In the genomic region with DNA sequence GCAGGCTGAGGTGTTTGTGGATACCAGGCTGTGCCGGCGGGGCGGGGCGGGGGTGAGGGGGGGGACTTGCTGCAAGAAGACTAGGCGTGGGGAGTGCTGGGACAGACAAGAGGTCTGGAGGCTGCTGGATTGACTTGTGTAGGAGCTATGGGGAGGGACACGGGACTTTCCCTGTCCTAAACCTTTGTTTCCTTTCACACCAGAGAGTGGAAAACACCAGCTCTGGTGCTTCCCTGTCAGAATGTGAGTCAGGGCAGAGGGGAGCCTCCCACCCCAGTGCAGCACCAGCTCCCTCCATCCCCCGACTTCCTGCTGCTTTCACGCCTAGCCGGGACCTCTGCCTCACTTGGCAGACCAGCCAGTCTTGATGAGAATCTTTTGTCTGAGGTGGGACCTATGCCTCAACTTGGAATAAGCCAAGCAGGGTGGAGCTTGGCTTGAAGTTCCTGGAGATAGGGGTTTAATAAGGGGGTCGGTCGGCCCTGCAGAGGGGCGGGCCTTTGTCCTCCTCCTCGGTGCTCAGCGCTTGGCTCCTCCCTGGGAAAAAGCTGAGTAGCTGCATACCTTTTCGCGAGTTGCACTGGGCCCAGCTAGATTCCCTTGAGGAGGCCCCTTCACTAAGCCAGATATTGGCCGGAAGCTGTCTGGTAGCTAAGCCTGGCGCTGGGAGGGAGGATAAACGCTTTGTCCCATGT, we compare ENCODE assay signal across 7 mouse cellular contexts. TPM values are rescaled to one million over a fixed set of nuclear protein-coding genes. Genes with fewer than 3 reads are reported as not detected.
DNase-seq lines count a peak whose midpoint lies in the region; ATAC-seq and TF ChIP-seq lines count a peak whose summit lies in the region.

No protein-coding gene starts in this region.

- H3K9ac ChIP-seq in hindbrain, embryonic 11.5 days (ENCODE audit: low read depth, low read length): peak overlapping the region; percentile 37
- peak overlapping the region; percentile 71 for H3K9ac ChIP-seq in stomach, embryonic 16.5 days (ENCODE audit: low read length)

- H3K4me1 ChIP-seq in E14TG2a.4 (replicated peaks; ENCODE audit: low read depth, low read length): peaks cover 77% of the 10 kb centered on the region
- H3K4me1 ChIP-seq in hindbrain, embryonic 11.5 days (replicated peaks; ENCODE audit: control insufficient read depth, insufficient read depth, low read length): peaks cover 15% of the 10 kb centered on the region
- H3K4me1 ChIP-seq in stomach, embryonic 16.5 days (ENCODE audit: control insufficient read depth, insufficient read depth, low read length): peaks cover 27% of the 10 kb centered on the region

- peaks cover 33% of the 10 kb centered on the region for H3K36me3 ChIP-seq in E14TG2a.4 (ENCODE audit: insufficient read depth, low read length)
- H3K36me3 ChIP-seq in hindbrain, embryonic 11.5 days (ENCODE audit: control insufficient read depth, insufficient read depth, low read length): no peaks in the 10 kb centered on the region
- H3K36me3 ChIP-seq in stomach, embryonic 16.5 days (ENCODE audit: control insufficient read depth, insufficient read depth, low read length): no peaks in the 10 kb centered on the region

- no peaks in the 10 kb centered on the region for H3K9me3 ChIP-seq in E14TG2a.4 (ENCODE audit: low read length)
- no peaks in the 10 kb centered on the region for H3K9me3 ChIP-seq in hindbrain, embryonic 11.5 days (ENCODE audit: control insufficient read depth, low read length)
- H3K9me3 ChIP-seq in stomach, embryonic 16.5 days (replicated peaks; ENCODE audit: control insufficient read depth, low read length): no peaks in the 10 kb centered on the region

- H3K27ac ChIP-seq in hindbrain, embryonic 11.5 days (ENCODE audit: low read depth, low read length): 0 out of 2 replicates have a peak overlapping the region, but pooled peaks have one; percentile 38
- peak overlapping the region; percentile 97 for H3K27ac ChIP-seq in stomach, embryonic 16.5 days (ENCODE audit: low read length)

- H3K4me2 ChIP-seq in hindbrain, embryonic 11.5 days (replicated peaks; ENCODE audit: low read depth, low read length): peak overlapping the region; percentile 14
- H3K4me2 ChIP-seq in stomach, embryonic 16.5 days (ENCODE audit: low read depth, low read length): peak overlapping the region; percentile 61

- peak; percentile 92 for DNase-seq in 3T3-L1 (ENCODE audit: low read depth, low spot score)
- peak; percentile 62 for DNase-seq in fibroblast of lung, adult 2 months (ENCODE audit: low read depth)
- peak; percentile 57 for DNase-seq in hindbrain, embryonic 11.5 days (ENCODE audit: low spot score)

- no peak for TF ChIP-seq CTCF in E14TG2a.4 (conservative IDR thresholded peaks at IDR 0.05; ENCODE audit: low read length)

- WGBS in hindbrain, embryonic 11.5 days: 10% methylated on average over 19 of the region's 19 CpGs
- WGBS in stomach, embryonic 16.5 days: 4% methylated on average over 19 of the region's 19 CpGs

- peak overlapping the region; percentile 72 for H3K4me3 ChIP-seq in E14TG2a.4 (replicated peaks; ENCODE audit: low read length)
- H3K4me3 ChIP-seq in hindbrain, embryonic 11.5 days (ENCODE audit: low read depth, low read length): 0 out of 2 replicates have a peak overlapping the region, but pooled peaks have one; percentile 4
- peak overlapping the region; percentile 44 for H3K4me3 ChIP-seq in stomach, embryonic 16.5 days (replicated peaks; ENCODE audit: low read length)

- H3K27me3 ChIP-seq in E14TG2a.4 (ENCODE audit: insufficient read depth, low read length): no peaks in the 10 kb centered on the region
- no peaks in the 10 kb centered on the region for H3K27me3 ChIP-seq in hindbrain, embryonic 11.5 days (ENCODE audit: control insufficient read depth, insufficient read depth, low read length)
- H3K27me3 ChIP-seq in stomach, embryonic 16.5 days (ENCODE audit: control insufficient read depth, insufficient read depth, low read length): no peaks in the 10 kb centered on the region

- peak; percentile 58 for ATAC-seq in hindbrain, embryonic 11.5 days (ENCODE audit: low FRiP score)
- ATAC-seq in megakaryocyte, adult 5-6 weeks (ENCODE audit: poor library complexity, severe bottlenecking): 0 out of 2 replicates have a peak, but pooled peaks have one; percentile 10
- peak; percentile 80 for ATAC-seq in stomach, embryonic 16.5 days (ENCODE audit: insufficient read depth, low FRiP score)
- ATAC-seq in megakaryocyte progenitor cell, adult 5-6 weeks (replicated peaks; ENCODE audit: poor library complexity): no peak

RNA-seq across cellular contexts. Expression of gene Acot7, which starts 7.7 kb away (rescaled TPM):
- 116 and 125 TPM in 2 replicates for polyA plus RNA-seq in hindbrain, embryonic 11.5 days (2014; fragmentation: Nextera tagmentation; extraction: Ambion mirVana)
- total RNA-seq in megakaryocyte, adult 5-6 weeks (2015): 43.3 and 44.5 TPM in 2 replicates
- 40.1 and 43.3 TPM in 2 replicates for total RNA-seq in megakaryocyte, adult 5-6 weeks (2017)
- 57.3 and 60.4 TPM in 2 replicates for polyA plus RNA-seq in stomach, embryonic 16.5 days (2015; fragmentation: Nextera tagmentation; extraction: Ambion mirVana)
- 75.9 and 76.7 TPM in 2 replicates for total RNA-seq in megakaryocyte progenitor cell, adult 5-6 weeks (2015)
- 72.6 and 79.3 TPM in 2 replicates for total RNA-seq in megakaryocyte progenitor cell, adult 5-6 weeks (2017)

RNA-seq across cellular contexts. Expression of gene Hes2, which starts 27.0 kb away (rescaled TPM):
- 2.7 and 4.3 TPM in 2 replicates for polyA plus RNA-seq in hindbrain, embryonic 11.5 days (2014; fragmentation: Nextera tagmentation; extraction: Ambion mirVana)
- not detected in 2 replicates for total RNA-seq in megakaryocyte, adult 5-6 weeks (2015)
- total RNA-seq in megakaryocyte, adult 5-6 weeks (2017): not detected in 2 replicates
- polyA plus RNA-seq in stomach, embryonic 16.5 days (2015; fragmentation: Nextera tagmentation; extraction: Ambion mirVana): 0.56 and 0.75 TPM in 2 replicates
- total RNA-seq in megakaryocyte progenitor cell, adult 5-6 weeks (2015): not detected in 2 replicates
- total RNA-seq in megakaryocyte progenitor cell, adult 5-6 weeks (2017): not detected in 2 replicates

RNA-seq across cellular contexts. Expression of gene Espn, which starts 33.5 kb away (rescaled TPM):
- 1.4 and 2.0 TPM in 2 replicates for polyA plus RNA-seq in hindbrain, embryonic 11.5 days (2014; fragmentation: Nextera tagmentation; extraction: Ambion mirVana)
- total RNA-seq in megakaryocyte, adult 5-6 weeks (2015): 1.2 and 1.4 TPM in 2 replicates
- total RNA-seq in megakaryocyte, adult 5-6 weeks (2017): 0.22 and 0.24 TPM in 2 replicates
- 8.6 and 9.1 TPM in 2 replicates for polyA plus RNA-seq in stomach, embryonic 16.5 days (2015; fragmentation: Nextera tagmentation; extraction: Ambion mirVana)
- total RNA-seq in megakaryocyte progenitor cell, adult 5-6 weeks (2015): 1.1 and 1.3 TPM in 2 replicates
- total RNA-seq in megakaryocyte progenitor cell, adult 5-6 weeks (2017): 0.91 TPM in 1 of 2 replicates, not detected in the other

Comparison
In these comparisons a context has a peak if more than half of its experiments do, and no peak if none do; other contexts are left out.
1. H3K4me3 ChIP-seq: peak in every context shown above with its lines; median percentile 72 in E14TG2a.4; 44 in stomach, embryonic 16.5 days; 4 in hindbrain, embryonic 11.5 days.